Comparison of ENCODE assay signal across 18 mouse cellular contexts in the genomic region with DNA sequence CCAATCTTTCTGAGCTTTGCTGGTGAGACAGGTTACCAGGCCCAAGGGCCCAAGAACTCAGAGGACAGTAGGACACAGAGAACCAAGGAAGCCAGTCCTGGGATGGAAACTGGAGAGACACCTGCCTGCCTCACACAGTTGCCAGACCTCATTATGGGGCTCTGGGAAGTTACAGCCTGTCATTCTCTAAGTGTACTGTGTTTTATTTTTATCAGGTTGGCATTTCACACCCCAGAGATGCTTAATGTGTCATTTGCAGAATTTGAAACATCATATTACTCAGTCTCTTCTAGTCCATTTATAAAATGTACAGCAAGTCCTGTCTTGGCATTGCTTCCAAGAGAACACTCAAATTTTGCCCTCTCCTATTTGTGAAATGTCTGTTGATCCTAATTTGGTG.
DNase-seq lines count a peak whose midpoint lies in the region; ATAC-seq lines count a peak whose summit lies in the region.
"Had no signal": no experiment of that assay in that cellular context is flagged by ENCODE, and none has a peak within 500 bp of the region (broad histone marks: within the 10 kb centered on the region; RNA-seq: fewer than 3 reads in every experiment).

No protein-coding gene starts in this region.

- no peak for ATAC-seq in liver, embryonic 11.5 days (replicated peaks; ENCODE audit: low FRiP score)
- ATAC-seq: forebrain, embryonic 13.5 days; forebrain, embryonic 15.5 days had no signal

- H3K36me3 ChIP-seq in liver, embryonic 11.5 days (ENCODE audit: control insufficient read depth, insufficient read depth, low read length): no peaks in the 10 kb centered on the region
- H3K36me3 ChIP-seq: embryonic facial prominence, embryonic 10.5 days; embryonic facial prominence, embryonic 12.5 days; forebrain, embryonic 15.5 days had no signal

- no peak overlapping the region for H3K9ac ChIP-seq in liver, embryonic 11.5 days (ENCODE audit: low read depth, low read length)
- H3K9ac ChIP-seq: embryonic facial prominence, embryonic 12.5 days; forebrain, embryonic 13.5 days; forebrain, embryonic 15.5 days had no signal

- H3K27ac ChIP-seq in liver, embryonic 11.5 days (ENCODE audit: low read depth, low read length): no peak overlapping the region
- H3K27ac ChIP-seq: embryonic facial prominence, embryonic 10.5 days; embryonic facial prominence, embryonic 12.5 days; forebrain, embryonic 13.5 days; forebrain, embryonic 15.5 days had no signal

- no peaks in the 10 kb centered on the region for H3K27me3 ChIP-seq in liver, embryonic 11.5 days (replicated peaks; ENCODE audit: control insufficient read depth, insufficient read depth, low read length)
- H3K27me3 ChIP-seq: embryonic facial prominence, embryonic 12.5 days; forebrain, embryonic 13.5 days; forebrain, embryonic 15.5 days had no signal

- H3K9me3 ChIP-seq in liver, embryonic 11.5 days (ENCODE audit: control insufficient read depth, low read length): no peaks in the 10 kb centered on the region
- H3K9me3 ChIP-seq: embryonic facial prominence, embryonic 10.5 days; embryonic facial prominence, embryonic 12.5 days; forebrain, embryonic 13.5 days; forebrain, embryonic 15.5 days had no signal

- DNase-seq in gastrocnemius, adult 18-20 months (ENCODE audit: low spot score): peak; percentile 21
- DNase-seq in gastrocnemius, postnatal 14 days: no peak
- DNase-seq in layer of hippocampus, adult 9-11 months: peak; percentile 18
- DNase-seq in layer of hippocampus, postnatal 25 days (ENCODE audit: extremely low spot score in 1 of 2, low spot score in 1 of 2): no peak
- peak; percentile 36 for DNase-seq in brain, adult 2 months (ENCODE audit: low read depth, low spot score)
- DNase-seq in liver, embryonic 11.5 days (ENCODE audit: low spot score): no peak
- DNase-seq: adrenal gland, adult 2 months; adrenal gland, postnatal 10 days; adrenal gland, postnatal 25 days; cerebellum, adult 11-12 months; cerebellum, adult 2 months; cerebellum, adult 9-10 months; cerebellum, postnatal 10 days; cerebellum, postnatal 25 days had no signal

- H3K4me2 ChIP-seq in liver, embryonic 11.5 days: no peak overlapping the region
- H3K4me2 ChIP-seq: embryonic facial prominence, embryonic 12.5 days; forebrain, embryonic 13.5 days; forebrain, embryonic 15.5 days had no signal

- intact Hi-C loops in gastrocnemius, postnatal 14 days (cut with DNase I; ENCODE audit: low total_unique reads): no loop called here

- no peaks in the 10 kb centered on the region for H3K4me1 ChIP-seq in liver, embryonic 11.5 days (replicated peaks; ENCODE audit: control insufficient read depth, insufficient read depth, low read length)
- H3K4me1 ChIP-seq: embryonic facial prominence, embryonic 10.5 days; embryonic facial prominence, embryonic 12.5 days; forebrain, embryonic 13.5 days; forebrain, embryonic 15.5 days had no signal

- H3K4me3 ChIP-seq in liver, embryonic 11.5 days (ENCODE audit: low read depth, low read length): no peak overlapping the region
- H3K4me3 ChIP-seq: embryonic facial prominence, embryonic 10.5 days; embryonic facial prominence, embryonic 12.5 days; forebrain, embryonic 13.5 days; forebrain, embryonic 15.5 days had no signal

Comparison
In these comparisons a context has a peak if more than half of its experiments do, and no peak if none do; other contexts are left out.
1. DNase-seq: peak in gastrocnemius, adult 18-20 months (single experiment), layer of hippocampus, adult 9-11 months (single experiment) and brain, adult 2 months (single experiment); none in gastrocnemius, postnatal 14 days (single experiment), layer of hippocampus, postnatal 25 days (0 of 2) and liver, embryonic 11.5 days (single experiment).